Mouse (Mus musculus): ENCODE results near the gene Paqr5. TPM values are rescaled to one million over a fixed set of nuclear protein-coding genes. Genes with fewer than 3 reads are reported as not detected.

Paqr5 gene
- 0.38 and 0.44 TPM in 2 replicates for polyA plus RNA-seq (2014; fragmentation: Nextera tagmentation; extraction: Ambion mirVana)

DNA sequence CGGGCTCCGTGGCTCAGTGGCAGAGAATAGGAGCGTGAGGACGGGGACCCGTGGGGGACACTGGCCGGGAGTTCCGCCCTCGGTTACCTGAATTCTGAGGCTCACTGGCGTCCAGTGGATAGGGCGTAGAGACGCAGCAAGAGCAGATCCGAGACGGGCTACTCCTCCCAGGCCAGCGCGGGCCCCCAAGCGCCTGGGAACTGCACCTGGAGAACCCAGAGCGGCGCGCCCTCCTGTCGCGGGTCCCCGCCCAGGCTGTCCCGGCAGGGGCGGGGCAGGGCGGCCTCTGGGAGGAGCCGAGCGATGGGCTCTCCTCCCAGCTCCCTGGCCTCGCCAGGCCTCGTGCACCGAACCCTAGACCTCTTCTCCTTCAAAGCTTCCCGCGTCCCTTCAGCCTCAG lies at the start of gene Paqr5:
Paqr5 (minus strand) TSS at position 257 of the 400 bp plus-strand sequence.
- peak within 1 kb of the TSS; percentile 7; the same call in 1 of the 2 replicates for H3K9ac ChIP-seq (ENCODE audit: low read length)
- peaks cover 32% of the 10 kb centered on the region for H3K27me3 ChIP-seq (ENCODE audit: control insufficient read depth, insufficient read depth, low read length)
- H3K27ac ChIP-seq (replicated peaks in 1 of 2; ENCODE audit: control insufficient read depth in 1 of 2, insufficient read depth in 1 of 2, low read depth in 2 of 2, low read length in 2 of 2) = no peak within 1 kb of the TSS
- peak; percentile 35; the same call in 1 of the 2 replicates for ATAC-seq (ENCODE audit: insufficient number of reproducible peaks, insufficient read depth, low FRiP score, low read depth)
- peak within 1 kb of the TSS; percentile 74 for H3K4me2 ChIP-seq (ENCODE audit: low read length)
- under 1% methylated on average over 29 of the region's 32 CpGs for WGBS
- H3K36me3 ChIP-seq (ENCODE audit: control insufficient read depth, insufficient read depth, low read length) = no peaks in the 10 kb centered on the region
- H3K4me3 ChIP-seq (ENCODE audit: control insufficient read depth in 1 of 2, insufficient read depth in 1 of 2, low read depth in 1 of 2, low read length in 2 of 2) = peak within 1 kb of the TSS; percentile 39 to 41
- peaks cover 4 to 5% of the 10 kb centered on the region in 2 experiments; a peak in 1 of 4 replicates for H3K4me1 ChIP-seq (ENCODE audit: control insufficient read depth in 2 of 2, insufficient read depth in 2 of 2, low read length in 2 of 2)
- no peaks in the 10 kb centered on the region for H3K9me3 ChIP-seq (ENCODE audit: control insufficient read depth, low read length)

DNA sequence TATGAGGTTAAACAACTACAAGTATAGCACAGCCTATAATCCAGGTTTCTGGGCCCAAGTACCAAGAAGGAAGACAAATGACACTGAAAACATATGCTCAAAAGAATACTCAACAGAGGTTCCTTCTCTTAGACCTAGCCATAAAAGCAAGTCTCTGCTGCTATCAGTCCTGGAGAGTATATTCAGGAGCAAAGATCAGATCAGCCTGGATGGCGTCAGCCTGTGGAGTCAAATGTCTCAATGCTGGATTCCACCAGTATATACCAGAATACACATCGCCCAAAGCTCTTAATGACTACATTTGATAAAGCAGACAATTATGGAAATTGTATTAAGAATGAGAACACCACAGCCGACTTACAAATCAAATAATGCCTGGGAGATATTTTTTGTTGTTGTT lies 35.6 kb upstream of the Paqr5 start:
- no peak overlapping the region for H3K9ac ChIP-seq (ENCODE audit: low read length)
- no peak overlapping the region for H3K4me3 ChIP-seq (ENCODE audit: control insufficient read depth in 1 of 2, insufficient read depth in 1 of 2, low read depth in 1 of 2, low read length in 2 of 2)
- H3K27me3 ChIP-seq (ENCODE audit: control insufficient read depth, insufficient read depth, low read length) = no peaks in the 10 kb centered on the region
- peaks cover 5% of the 10 kb centered on the region in 2 experiments; a peak in 3 of 4 replicates for H3K4me1 ChIP-seq (ENCODE audit: control insufficient read depth in 2 of 2, insufficient read depth in 2 of 2, low read length in 2 of 2)
- no peak overlapping the region for H3K4me2 ChIP-seq (ENCODE audit: low read length)
- no peak overlapping the region for H3K27ac ChIP-seq (replicated peaks in 1 of 2; ENCODE audit: control insufficient read depth in 1 of 2, insufficient read depth in 1 of 2, low read depth in 2 of 2, low read length in 2 of 2)
- 90% methylated on average over 3 of the region's 3 CpGs for WGBS
- no peaks in the 10 kb centered on the region for H3K36me3 ChIP-seq (ENCODE audit: control insufficient read depth, insufficient read depth, low read length)
- H3K9me3 ChIP-seq (ENCODE audit: control insufficient read depth, low read length) = no peaks in the 10 kb centered on the region
- ATAC-seq (ENCODE audit: insufficient number of reproducible peaks, insufficient read depth, low FRiP score, low read depth) = no peak

DNA sequence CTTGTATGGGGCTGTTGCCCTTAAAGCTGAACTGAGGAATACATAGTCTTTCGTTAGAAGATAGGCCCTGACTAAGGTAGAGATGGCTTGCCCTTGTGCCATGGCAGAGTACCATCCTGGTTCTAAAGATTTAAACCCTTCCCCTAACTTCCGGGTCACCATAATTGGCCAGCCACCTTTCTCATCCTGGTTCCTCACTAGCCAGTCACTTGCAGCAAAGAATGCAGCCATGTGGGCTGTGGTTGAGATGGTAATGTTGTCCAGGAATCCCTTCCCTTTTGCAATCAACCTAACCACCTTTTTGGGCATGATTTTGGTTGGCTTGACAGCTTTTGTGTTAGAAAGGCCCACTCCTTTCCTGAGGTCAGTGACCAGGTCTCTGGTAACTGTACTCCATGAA lies 33.8 kb upstream of the Paqr5 start:
- Histone ChIP-seq H3K4me1 (ENCODE audit: control insufficient read depth in 2 of 2, insufficient read depth in 2 of 2, low read length in 2 of 2) (peaks cover 5% of the 10 kb centered on the region in 2 experiments; a peak in 3 of 4 replicates), H3K36me3 (ENCODE audit: control insufficient read depth, insufficient read depth, low read length) (no peaks in the 10 kb centered on the region), H3K9ac (ENCODE audit: low read length) (no peak overlapping the region), H3K4me2 (ENCODE audit: low read length) (no peak overlapping the region), H3K27ac (replicated peaks in 1 of 2; ENCODE audit: control insufficient read depth in 1 of 2, insufficient read depth in 1 of 2, low read depth in 2 of 2, low read length in 2 of 2) (no peak overlapping the region), H3K4me3 (ENCODE audit: control insufficient read depth in 1 of 2, insufficient read depth in 1 of 2, low read depth in 1 of 2, low read length in 2 of 2) (no peak overlapping the region), H3K27me3 (ENCODE audit: control insufficient read depth, insufficient read depth, low read length) (no peaks in the 10 kb centered on the region), H3K9me3 (ENCODE audit: control insufficient read depth, low read length) (no peaks in the 10 kb centered on the region)
- 85% methylated on average over 2 of the region's 2 CpGs for WGBS
- ATAC-seq (ENCODE audit: insufficient number of reproducible peaks, insufficient read depth, low FRiP score, low read depth) = no peak

DNA sequence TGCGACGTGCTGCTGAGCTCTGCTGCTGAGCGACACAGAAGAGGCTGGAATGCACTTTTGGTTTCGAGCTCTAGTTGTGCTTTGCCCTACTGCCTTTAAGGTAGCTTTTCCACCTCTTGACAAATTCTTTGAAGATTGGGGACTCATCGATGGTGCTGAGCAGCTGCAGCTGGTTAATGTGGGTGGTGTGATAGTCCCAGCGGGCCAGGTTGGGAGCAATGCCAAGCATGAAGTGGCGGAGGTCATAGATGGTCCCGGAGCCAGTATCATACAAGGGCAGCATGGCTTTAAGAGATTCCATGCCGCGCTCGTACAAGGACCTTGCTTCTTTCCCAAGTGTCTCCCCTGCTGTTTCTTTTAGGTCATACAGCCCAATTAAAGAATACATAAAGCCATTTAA lies 33.3 kb upstream of the Paqr5 start:
- Histone ChIP-seq H3K4me2 (ENCODE audit: low read length) (peak overlapping the region; percentile 2; the same call in 1 of the 2 replicates), H3K9ac (ENCODE audit: low read length) (no peak overlapping the region), H3K9me3 (ENCODE audit: control insufficient read depth, low read length) (no peaks in the 10 kb centered on the region), H3K4me1 (ENCODE audit: control insufficient read depth in 2 of 2, insufficient read depth in 2 of 2, low read length in 2 of 2) (peaks cover 5% of the 10 kb centered on the region in 2 experiments; a peak in 3 of 4 replicates), H3K27ac (replicated peaks in 1 of 2; ENCODE audit: control insufficient read depth in 1 of 2, insufficient read depth in 1 of 2, low read depth in 2 of 2, low read length in 2 of 2) (no peak overlapping the region), H3K4me3 (ENCODE audit: control insufficient read depth in 1 of 2, insufficient read depth in 1 of 2, low read depth in 1 of 2, low read length in 2 of 2) (no peak overlapping the region), H3K36me3 (ENCODE audit: control insufficient read depth, insufficient read depth, low read length) (no peaks in the 10 kb centered on the region), H3K27me3 (ENCODE audit: control insufficient read depth, insufficient read depth, low read length) (no peaks in the 10 kb centered on the region)
- no peak for ATAC-seq (ENCODE audit: insufficient number of reproducible peaks, insufficient read depth, low FRiP score, low read depth)
- WGBS = 56% methylated on average over 11 of the region's 11 CpGs

DNA sequence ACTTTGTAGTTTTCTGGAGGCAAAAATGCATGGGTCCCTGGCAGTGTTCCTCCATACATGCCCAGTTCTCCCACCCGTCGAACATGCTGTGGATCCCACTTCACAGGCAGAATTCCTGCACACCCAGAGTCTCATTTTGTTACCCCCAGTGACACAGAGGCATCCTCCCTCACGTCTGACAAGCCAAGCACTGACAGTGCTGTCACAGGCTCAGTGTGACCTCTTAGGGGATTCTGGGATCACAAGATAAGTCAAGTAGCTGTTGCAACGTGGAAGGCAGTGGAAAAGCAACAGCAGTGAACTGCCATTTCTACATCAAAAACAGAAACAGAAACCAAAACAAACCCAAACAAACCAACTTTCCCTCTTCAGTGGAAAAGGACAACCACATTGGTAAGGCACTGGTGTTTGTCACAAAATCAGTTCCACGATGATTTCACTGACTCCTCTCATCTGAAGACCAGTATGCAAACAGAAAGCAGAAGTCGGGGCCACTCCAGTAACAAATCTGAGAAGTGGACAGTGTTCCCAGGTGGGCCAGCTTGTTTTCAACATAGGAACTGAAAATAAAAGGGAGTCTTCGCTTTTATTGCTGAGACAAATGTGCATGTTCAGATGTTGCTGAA lies 31.3 kb upstream of the Paqr5 start:
- no peak overlapping the region for H3K4me3 ChIP-seq (ENCODE audit: control insufficient read depth in 1 of 2, insufficient read depth in 1 of 2, low read depth in 1 of 2, low read length in 2 of 2)
- peaks cover 5% of the 10 kb centered on the region in 2 experiments; a peak in 3 of 4 replicates for H3K4me1 ChIP-seq (ENCODE audit: control insufficient read depth in 2 of 2, insufficient read depth in 2 of 2, low read length in 2 of 2)
- no peak overlapping the region for H3K9ac ChIP-seq (ENCODE audit: low read length)
- no peak for ATAC-seq (ENCODE audit: insufficient number of reproducible peaks, insufficient read depth, low FRiP score, low read depth)
- no peak overlapping the region for H3K4me2 ChIP-seq (ENCODE audit: low read length)
- H3K27ac ChIP-seq (replicated peaks in 1 of 2; ENCODE audit: control insufficient read depth in 1 of 2, insufficient read depth in 1 of 2, low read depth in 2 of 2, low read length in 2 of 2) = no peak overlapping the region
- no peaks in the 10 kb centered on the region for H3K27me3 ChIP-seq (ENCODE audit: control insufficient read depth, insufficient read depth, low read length)
- H3K36me3 ChIP-seq (ENCODE audit: control insufficient read depth, insufficient read depth, low read length) = no peaks in the 10 kb centered on the region
- no peaks in the 10 kb centered on the region for H3K9me3 ChIP-seq (ENCODE audit: control insufficient read depth, low read length)
- WGBS = 51% methylated on average over 7 of the region's 7 CpGs

DNA sequence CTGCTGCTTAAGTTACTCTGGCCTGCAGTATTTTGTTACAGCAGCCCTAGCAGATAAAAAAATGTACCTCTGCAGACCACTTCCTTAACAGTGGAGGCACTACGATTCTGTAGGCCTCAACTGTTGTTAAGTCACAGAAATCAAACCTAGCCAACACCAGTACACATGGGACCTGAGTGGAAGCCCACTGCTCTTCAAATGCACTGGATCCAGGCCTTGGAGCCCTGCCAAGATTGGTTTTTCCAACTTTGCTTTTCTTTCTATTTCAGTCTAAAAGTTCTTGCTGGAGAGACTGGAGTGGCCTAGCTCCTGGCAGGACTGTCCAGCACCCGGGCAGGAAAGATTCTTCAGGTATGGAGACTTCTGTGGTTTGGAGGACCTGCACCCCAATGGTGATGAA lies 29.6 kb upstream of the Paqr5 start:
- H3K27ac ChIP-seq (replicated peaks in 1 of 2; ENCODE audit: control insufficient read depth in 1 of 2, insufficient read depth in 1 of 2, low read depth in 2 of 2, low read length in 2 of 2) = no peak overlapping the region
- H3K9me3 ChIP-seq (ENCODE audit: control insufficient read depth, low read length) = no peaks in the 10 kb centered on the region
- H3K27me3 ChIP-seq (ENCODE audit: control insufficient read depth, insufficient read depth, low read length) = no peaks in the 10 kb centered on the region
- H3K4me3 ChIP-seq (ENCODE audit: control insufficient read depth in 1 of 2, insufficient read depth in 1 of 2, low read depth in 1 of 2, low read length in 2 of 2) = no peak overlapping the region
- 74% methylated on average over 2 of the region's 2 CpGs for WGBS
- no peak overlapping the region for H3K9ac ChIP-seq (ENCODE audit: low read length)
- no peaks in the 10 kb centered on the region for H3K36me3 ChIP-seq (ENCODE audit: control insufficient read depth, insufficient read depth, low read length)
- no peak for ATAC-seq (ENCODE audit: insufficient number of reproducible peaks, insufficient read depth, low FRiP score, low read depth)
- peaks cover 5% of the 10 kb centered on the region in 2 experiments; a peak in 3 of 4 replicates for H3K4me1 ChIP-seq (ENCODE audit: control insufficient read depth in 2 of 2, insufficient read depth in 2 of 2, low read length in 2 of 2)
- no peak overlapping the region for H3K4me2 ChIP-seq (ENCODE audit: low read length)

DNA sequence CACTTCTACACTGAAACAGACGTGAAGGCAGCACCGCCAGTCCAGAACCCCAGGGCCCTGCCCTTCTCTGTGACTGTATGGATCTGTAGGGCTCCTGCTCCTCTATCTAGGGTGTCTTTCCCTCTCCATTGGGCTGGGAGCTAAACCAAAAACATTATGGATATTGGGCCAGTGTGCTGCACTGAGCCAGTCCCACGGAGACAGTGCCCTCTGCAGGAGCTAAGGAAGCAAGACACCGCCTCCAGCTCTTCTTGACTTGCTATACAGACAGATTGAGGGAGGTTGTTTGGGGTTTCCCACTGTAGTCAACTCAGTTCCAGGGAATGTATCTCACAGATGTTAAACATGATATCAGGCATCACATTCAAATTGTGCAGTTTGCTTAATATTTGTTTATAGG lies 24.1 kb upstream of the Paqr5 start:
- no peak for ATAC-seq (ENCODE audit: insufficient number of reproducible peaks, insufficient read depth, low FRiP score, low read depth)
- no peak overlapping the region for H3K4me2 ChIP-seq (ENCODE audit: low read length)
- no peak overlapping the region for H3K4me3 ChIP-seq (ENCODE audit: control insufficient read depth in 1 of 2, insufficient read depth in 1 of 2, low read depth in 1 of 2, low read length in 2 of 2)
- no peaks in the 10 kb centered on the region for H3K9me3 ChIP-seq (ENCODE audit: control insufficient read depth, low read length)
- H3K36me3 ChIP-seq (ENCODE audit: control insufficient read depth, insufficient read depth, low read length) = no peaks in the 10 kb centered on the region
- no peaks in the 10 kb centered on the region for H3K27me3 ChIP-seq (ENCODE audit: control insufficient read depth, insufficient read depth, low read length)
- no peaks in the 10 kb centered on the region for H3K4me1 ChIP-seq (ENCODE audit: control insufficient read depth in 2 of 2, insufficient read depth in 2 of 2, low read length in 2 of 2)
- no peak overlapping the region for H3K27ac ChIP-seq (replicated peaks in 1 of 2; ENCODE audit: control insufficient read depth in 1 of 2, insufficient read depth in 1 of 2, low read depth in 2 of 2, low read length in 2 of 2)
- WGBS = 57% methylated on average over 4 of the region's 4 CpGs
- no peak overlapping the region for H3K9ac ChIP-seq (ENCODE audit: low read length)

DNA sequence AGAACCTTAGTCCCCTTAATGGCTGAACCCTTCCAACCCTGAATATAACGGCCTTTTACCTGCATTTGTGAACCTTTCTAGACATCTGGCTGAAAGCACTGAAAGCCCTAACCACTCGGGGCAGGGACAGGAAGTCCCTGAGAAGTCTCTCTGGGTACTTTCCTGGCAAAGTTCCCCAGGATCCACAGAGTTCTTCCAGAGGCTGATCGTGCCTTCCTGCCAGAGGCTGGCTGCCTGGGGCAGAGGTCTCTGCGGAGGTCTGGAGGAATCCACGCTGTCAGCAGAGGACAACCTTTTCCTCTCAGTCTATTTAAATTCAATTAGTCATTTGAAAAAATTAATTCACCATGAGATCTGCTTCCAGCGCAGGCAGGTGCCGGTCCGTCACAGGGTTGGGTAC lies 22.5 kb upstream of the Paqr5 start:
- Histone ChIP-seq H3K9ac (ENCODE audit: low read length) (no peak overlapping the region), H3K9me3 (ENCODE audit: control insufficient read depth, low read length) (no peaks in the 10 kb centered on the region), H3K4me2 (ENCODE audit: low read length) (no peak overlapping the region), H3K27me3 (ENCODE audit: control insufficient read depth, insufficient read depth, low read length) (no peaks in the 10 kb centered on the region), H3K4me1 (ENCODE audit: control insufficient read depth in 2 of 2, insufficient read depth in 2 of 2, low read length in 2 of 2) (no peaks in the 10 kb centered on the region), H3K27ac (replicated peaks in 1 of 2; ENCODE audit: control insufficient read depth in 1 of 2, insufficient read depth in 1 of 2, low read depth in 2 of 2, low read length in 2 of 2) (no peak overlapping the region), H3K4me3 (ENCODE audit: control insufficient read depth in 1 of 2, insufficient read depth in 1 of 2, low read depth in 1 of 2, low read length in 2 of 2) (no peak overlapping the region), H3K36me3 (ENCODE audit: control insufficient read depth, insufficient read depth, low read length) (no peaks in the 10 kb centered on the region)
- ATAC-seq (ENCODE audit: insufficient number of reproducible peaks, insufficient read depth, low FRiP score, low read depth) = no peak
- WGBS = 69% methylated on average over 8 of the region's 8 CpGs
